Mouse (Mus musculus) right cerebral cortex, adult 18-20 months (tissue): ENCODE results near the gene Plaa.
A peak's percentile ranks its signal among the peaks of the same experiment; 100 is the strongest.
"Not testable (repeated sequence)": the region's sequence is repeated elsewhere in the genome, so short reads cannot be mapped to it uniquely, and the experiment has no call there.

Experiments
- DNase-seq: peaks from one replicate; pipeline ENCODE4 v3.0.0; 2022; ENCODE audit warnings: mixed read lengths

Plaa gene

GRCm38 (mm10) chr4:94603031-94603629 is at the start of gene Plaa:
Gene Plaa, minus strand, starts transcription at chr4:94603244.
- peak; percentile 95 for DNase-seq

- not testable (repeated sequence) for DNase-seq
Observed at GRCm38 (mm10) chr4:94650426-94651175, 47.6 kb upstream of the Plaa start.

GRCm38 (mm10) chr4:94649920-94650319 is 46.9 kb upstream of the Plaa start, which contains the start of gene Lrrc19:
Gene Lrrc19, minus strand, starts transcription at chr4:94650144.
- no peak for DNase-seq

GRCm38 (mm10) chr4:94643141-94643540 is 40.1 kb upstream of the Plaa start:
- peak; percentile 4 for DNase-seq

- DNase-seq = no peak
Observed at GRCm38 (mm10) chr4:94620077-94620476, 17.0 kb upstream of the Plaa start.

- DNase-seq = no peak
Observed at GRCm38 (mm10) chr4:94614627-94615006, 11.6 kb upstream of the Plaa start.

- DNase-seq = peak; percentile 96
Observed at GRCm38 (mm10) chr4:94613972-94614626, 11.1 kb upstream of the Plaa start, which contains the start of gene Ift74. Gene Ift74, plus strand, starts transcription at chr4:94614491.

GRCm38 (mm10) chr4:94610339-94610738 is 7.3 kb upstream of the Plaa start:
- no peak for DNase-seq

GRCm38 (mm10) chr4:94605591-94605990 is 2.5 kb upstream of the Plaa start:
- no peak for DNase-seq

GRCm38 (mm10) chr4:94604452-94605019 is 1.5 kb upstream of the Plaa start:
- no peak for DNase-seq

GRCm38 (mm10) chr4:94602496-94603030 is 481 bp downstream of the Plaa start:
- no peak for DNase-seq

- DNase-seq = no peak
Observed at GRCm38 (mm10) chr4:94601395-94601794, 1.6 kb downstream of the Plaa start.

GRCm38 (mm10) chr4:94592709-94593108 is 10.3 kb downstream of the Plaa start:
- no peak for DNase-seq

- no peak for DNase-seq
Observed at GRCm38 (mm10) chr4:94591765-94592381, 11.2 kb downstream of the Plaa start.

GRCm38 (mm10) chr4:94572677-94573076 is 30.4 kb downstream of the Plaa start:
- DNase-seq = no peak

- DNase-seq = no peak
Observed at GRCm38 (mm10) chr4:94564297-94564696, 38.7 kb downstream of the Plaa start.

GRCm38 (mm10) chr4:94561954-94562648 is 40.9 kb downstream of the Plaa start:
- DNase-seq = no peak

- no peak for DNase-seq
Observed at GRCm38 (mm10) chr4:94560316-94560715, 42.7 kb downstream of the Plaa start.

GRCm38 (mm10) chr4:94559266-94559665 is 43.8 kb downstream of the Plaa start:
- DNase-seq = no peak

GRCm38 (mm10) chr4:94557145-94557544 is 45.9 kb downstream of the Plaa start:
- DNase-seq = no peak

- DNase-seq = peak; percentile 93
Observed at GRCm38 (mm10) chr4:94556265-94557054, 46.6 kb downstream of the Plaa start, which contains the start of the genes Gm10306 and Caap1. Gene Gm10306, plus strand, starts transcription at chr4:94556546. Gene Caap1, minus strand, starts transcription at chr4:94556796.
